Mouse (Mus musculus): ENCODE measurements at regions not wholly inside any gene's neighbourhood (a gene's known extent, or its start where the extent isn't known, plus 50 kb on each side); places are given as distances from the start of the nearest gene placed in this dataset.

- Histone ChIP-seq H3K4me1 (ENCODE audit: control insufficient read depth, insufficient read depth, low read length) (no peaks in the 10 kb centered on the region), H3K9me3 (ENCODE audit: control insufficient read depth, low read length) (no peaks in the 10 kb centered on the region), H3K36me3 (ENCODE audit: control insufficient read depth, insufficient read depth, low read length) (no peaks in the 10 kb centered on the region), H3K9ac (replicated peaks; ENCODE audit: low read depth, low read length) (no peak overlapping the region), H3K4me2 (ENCODE audit: low read depth, low read length) (no peak overlapping the region), H3K27me3 (ENCODE audit: control insufficient read depth, insufficient read depth, low read length) (no peaks in the 10 kb centered on the region), H3K4me3 (ENCODE audit: low read depth, low read length) (no peak overlapping the region), H3K27ac (ENCODE audit: low read depth, low read length) (no peak overlapping the region)
- 93% methylated on average over 2 of the region's 2 CpGs for WGBS
- no peak for ATAC-seq (ENCODE audit: low read depth)
These were observed 80.4 kb upstream of the Ankrd28 start for GRCm38 (mm10) chr14:31910809-31911208.

- 95% methylated on average over 4 of the region's 4 CpGs for WGBS
- Histone ChIP-seq H3K9ac (replicated peaks; ENCODE audit: low read depth, low read length) (no peak overlapping the region), H3K4me1 (ENCODE audit: control insufficient read depth, insufficient read depth, low read length) (no peaks in the 10 kb centered on the region), H3K9me3 (ENCODE audit: control insufficient read depth, low read length) (no peaks in the 10 kb centered on the region), H3K36me3 (ENCODE audit: control insufficient read depth, insufficient read depth, low read length) (no peaks in the 10 kb centered on the region), H3K4me2 (ENCODE audit: low read depth, low read length) (no peak overlapping the region), H3K4me3 (ENCODE audit: low read depth, low read length) (no peak overlapping the region), H3K27me3 (ENCODE audit: control insufficient read depth, insufficient read depth, low read length) (no peaks in the 10 kb centered on the region), H3K27ac (ENCODE audit: low read depth, low read length) (no peak overlapping the region)
- ATAC-seq (ENCODE audit: low read depth), result no peak
These were observed 88.0 kb upstream of the Ankrd28 start for GRCm38 (mm10) chr14:31918461-31918860.

- no peak overlapping the region for H3K27ac ChIP-seq (ENCODE audit: low read depth, low read length)
- H3K4me3 ChIP-seq (ENCODE audit: low read depth, low read length), result no peak overlapping the region
- H3K4me2 ChIP-seq (ENCODE audit: low read depth, low read length), result no peak overlapping the region
- H3K27me3 ChIP-seq (ENCODE audit: control insufficient read depth, insufficient read depth, low read length), result no peaks in the 10 kb centered on the region
- H3K9ac ChIP-seq (replicated peaks; ENCODE audit: low read depth, low read length), result no peak overlapping the region
- WGBS, result 96% methylated on average over 1 of the region's 1 CpGs
- H3K4me1 ChIP-seq (ENCODE audit: control insufficient read depth, insufficient read depth, low read length), result no peaks in the 10 kb centered on the region
- H3K36me3 ChIP-seq (ENCODE audit: control insufficient read depth, insufficient read depth, low read length), result no peaks in the 10 kb centered on the region
- no peaks in the 10 kb centered on the region for H3K9me3 ChIP-seq (ENCODE audit: control insufficient read depth, low read length)
- no peak for ATAC-seq (ENCODE audit: low read depth)
These were observed 88.5 kb upstream of the Ankrd28 start for GRCm38 (mm10) chr14:31918921-31919320.

- WGBS, result 61% methylated on average over 12 of the region's 12 CpGs
- H3K4me2 ChIP-seq (ENCODE audit: low read depth, low read length), result no peak overlapping the region
- H3K4me1 ChIP-seq (ENCODE audit: control insufficient read depth, insufficient read depth, low read length), result peaks cover under 1% of the 10 kb centered on the region; the same call in 1 of the 2 replicates
- H3K36me3 ChIP-seq (ENCODE audit: control insufficient read depth, insufficient read depth, low read length), result no peaks in the 10 kb centered on the region
- no peak overlapping the region for H3K27ac ChIP-seq (ENCODE audit: low read depth, low read length)
- no peaks in the 10 kb centered on the region for H3K27me3 ChIP-seq (ENCODE audit: control insufficient read depth, insufficient read depth, low read length)
- ATAC-seq (ENCODE audit: low read depth), result no peak
- no peaks in the 10 kb centered on the region for H3K9me3 ChIP-seq (ENCODE audit: control insufficient read depth, low read length)
- H3K4me3 ChIP-seq (ENCODE audit: low read depth, low read length), result no peak overlapping the region
- H3K9ac ChIP-seq (replicated peaks; ENCODE audit: low read depth, low read length), result no peak overlapping the region
These were observed 98.8 kb upstream of the Ankrd28 start for GRCm38 (mm10) chr14:31929161-31929707.

GRCm38 (mm10) chr14:31930367-31930766 lies 98.4 kb upstream of the Galnt15 start:
- peaks cover 3% of the 10 kb centered on the region; the same call in 1 of the 2 replicates for H3K4me1 ChIP-seq (ENCODE audit: control insufficient read depth, insufficient read depth, low read length)
- 69% methylated on average over 9 of the region's 9 CpGs for WGBS
- ATAC-seq (ENCODE audit: low read depth), result no peak
- H3K9me3 ChIP-seq (ENCODE audit: control insufficient read depth, low read length), result no peaks in the 10 kb centered on the region
- no peak overlapping the region for H3K4me2 ChIP-seq (ENCODE audit: low read depth, low read length)
- H3K9ac ChIP-seq (replicated peaks; ENCODE audit: low read depth, low read length), result no peak overlapping the region
- no peaks in the 10 kb centered on the region for H3K36me3 ChIP-seq (ENCODE audit: control insufficient read depth, insufficient read depth, low read length)
- no peak overlapping the region for H3K4me3 ChIP-seq (ENCODE audit: low read depth, low read length)
- no peak overlapping the region for H3K27ac ChIP-seq (ENCODE audit: low read depth, low read length)
- no peaks in the 10 kb centered on the region for H3K27me3 ChIP-seq (ENCODE audit: control insufficient read depth, insufficient read depth, low read length)

GRCm38 (mm10) chr14:31931971-31932370 lies 96.8 kb upstream of the Galnt15 start:
- no peak overlapping the region for H3K27ac ChIP-seq (ENCODE audit: low read depth, low read length)
- WGBS, result 87% methylated on average over 5 of the region's 5 CpGs

GRCm38 (mm10) chr14:31933441-31933840 lies 95.3 kb upstream of the Galnt15 start:
- peak overlapping the region; percentile 91 for H3K27ac ChIP-seq (ENCODE audit: low read depth, low read length)
- H3K27me3 ChIP-seq (ENCODE audit: control insufficient read depth, insufficient read depth, low read length), result no peaks in the 10 kb centered on the region
- no peaks in the 10 kb centered on the region for H3K9me3 ChIP-seq (ENCODE audit: control insufficient read depth, low read length)
- peak overlapping the region; percentile 63 for H3K9ac ChIP-seq (replicated peaks; ENCODE audit: low read depth, low read length)
- H3K36me3 ChIP-seq (ENCODE audit: control insufficient read depth, insufficient read depth, low read length), result no peaks in the 10 kb centered on the region
- WGBS, result under 1% methylated on average over 9 of the region's 9 CpGs
- H3K4me1 ChIP-seq (ENCODE audit: control insufficient read depth, insufficient read depth, low read length), result peaks cover 3% of the 10 kb centered on the region; the same call in 1 of the 2 replicates
- H3K4me2 ChIP-seq (ENCODE audit: low read depth, low read length), result peak overlapping the region; percentile 66
- H3K4me3 ChIP-seq (ENCODE audit: low read depth, low read length), result peak overlapping the region; percentile 31
- peak; percentile 76 for ATAC-seq (ENCODE audit: low read depth)

More at GRCm38 (mm10) chr14:31931971-31932370, 96.8 kb upstream of the Galnt15 start:
- no peak for ATAC-seq (ENCODE audit: low read depth)
- Histone ChIP-seq H3K4me1 (ENCODE audit: control insufficient read depth, insufficient read depth, low read length) (peaks cover 3% of the 10 kb centered on the region; the same call in 1 of the 2 replicates), H3K9ac (replicated peaks; ENCODE audit: low read depth, low read length) (no peak overlapping the region), H3K4me3 (ENCODE audit: low read depth, low read length) (no peak overlapping the region), H3K9me3 (ENCODE audit: control insufficient read depth, low read length) (no peaks in the 10 kb centered on the region), H3K36me3 (ENCODE audit: control insufficient read depth, insufficient read depth, low read length) (no peaks in the 10 kb centered on the region), H3K27me3 (ENCODE audit: control insufficient read depth, insufficient read depth, low read length) (no peaks in the 10 kb centered on the region), H3K4me2 (ENCODE audit: low read depth, low read length) (no peak overlapping the region)

GRCm38 (mm10) chr14:31933841-31934271 lies 94.9 kb upstream of the Galnt15 start:
- H3K4me3 ChIP-seq (ENCODE audit: low read depth, low read length), result peak overlapping the region; percentile 31
- peak; percentile 95 for ATAC-seq (ENCODE audit: low read depth)
- H3K27ac ChIP-seq (ENCODE audit: low read depth, low read length), result peak overlapping the region; percentile 91
- no peaks in the 10 kb centered on the region for H3K36me3 ChIP-seq (ENCODE audit: control insufficient read depth, insufficient read depth, low read length)
- H3K9me3 ChIP-seq (ENCODE audit: control insufficient read depth, low read length), result no peaks in the 10 kb centered on the region
- no peaks in the 10 kb centered on the region for H3K27me3 ChIP-seq (ENCODE audit: control insufficient read depth, insufficient read depth, low read length)
- H3K9ac ChIP-seq (replicated peaks; ENCODE audit: low read depth, low read length), result peak overlapping the region; percentile 63
- H3K4me1 ChIP-seq (ENCODE audit: control insufficient read depth, insufficient read depth, low read length), result peaks cover 3% of the 10 kb centered on the region; the same call in 1 of the 2 replicates
- H3K4me2 ChIP-seq (ENCODE audit: low read depth, low read length), result peak overlapping the region; percentile 66
- WGBS, result 0% methylated on average over 12 of the region's 13 CpGs

- H3K9ac ChIP-seq (replicated peaks; ENCODE audit: low read depth, low read length), result peak overlapping the region; percentile 63
- H3K36me3 ChIP-seq (ENCODE audit: control insufficient read depth, insufficient read depth, low read length), result no peaks in the 10 kb centered on the region
- peak overlapping the region; percentile 66 for H3K4me2 ChIP-seq (ENCODE audit: low read depth, low read length)
- H3K9me3 ChIP-seq (ENCODE audit: control insufficient read depth, low read length), result no peaks in the 10 kb centered on the region
- H3K4me3 ChIP-seq (ENCODE audit: low read depth, low read length), result peak overlapping the region; percentile 31
- ATAC-seq (ENCODE audit: low read depth), result peak; percentile 61
- H3K27me3 ChIP-seq (ENCODE audit: control insufficient read depth, insufficient read depth, low read length), result no peaks in the 10 kb centered on the region
- H3K27ac ChIP-seq (ENCODE audit: low read depth, low read length), result peak overlapping the region; percentile 91
- WGBS, result 0% methylated on average over 5 of the region's 6 CpGs
- H3K4me1 ChIP-seq (ENCODE audit: control insufficient read depth, insufficient read depth, low read length), result peaks cover 3% of the 10 kb centered on the region; the same call in 1 of the 2 replicates
These were observed 94.5 kb upstream of the Galnt15 start for GRCm38 (mm10) chr14:31934321-31934720.
